Mouse (Mus musculus) megakaryocyte progenitor cell, adult 5-6 weeks (primary cell): ENCODE results near the gene Zfp13. TPM values are rescaled to one million over a fixed set of nuclear protein-coding genes. Genes with fewer than 3 reads are reported as not detected.
"Not testable (repeated sequence)": the region's sequence is repeated elsewhere in the genome, so short reads cannot be mapped to it uniquely, and the experiment has no call there.

Experiments used
- ATAC-seq: replicated peaks from 2 replicates; pipeline ENCODE4 v1.8.0; 2016; ENCODE audit warnings: mild to moderate bottlenecking, moderate TSS enrichment, inconsistent platforms; ENCODE audit not compliant: poor library complexity
- total RNA-seq, 2 experiments: library from RNA; stranded (forward) in 1 of 2; stranded (reverse) in 1 of 2; fragments of 157-497, 149-512 nt in 1 of 2; fragments of 200-1000 nt in 1 of 2; gene quantifications; 2 replicates each; pipeline versions ENCODE4 v1.2.3 to v1.2.4; 2015 to 2017

Gene Zfp13
- total RNA-seq, 2 experiments from 2014 or later, result 0.37 to 0.92 TPM

GRCm38 (mm10) chr17:23535046-23535788 lies 64.1 kb downstream of the Zfp13 start:
- ATAC-seq, result peak; percentile 59

GRCm38 (mm10) chr17:23533591-23534490 lies 65.4 kb downstream of the Zfp13 start:
- peak; percentile 52 for ATAC-seq

- not testable (repeated sequence) for ATAC-seq
These were observed 67.9 kb downstream of the Zfp13 start for GRCm38 (mm10) chr17:23531408-23531807.

Other genes starting within 250 kb of the Zfp13 start
- gene Vmn2r116, start 214.9 kb downstream of the Zfp13 start, total RNA-seq (2015), result not detected in 2 replicates
- gene Vmn2r116, start 214.9 kb downstream of the Zfp13 start, total RNA-seq (2017), result not detected in 2 replicates
- not detected in 2 replicates for gene Vmn2r117, start 119.8 kb downstream of the Zfp13 start, total RNA-seq (2015)
- gene Vmn2r117, start 119.8 kb downstream of the Zfp13 start, total RNA-seq (2017), result not detected in 2 replicates
- gene Zfp213, start 35.2 kb downstream of the Zfp13 start, total RNA-seq (2015), result 3.6 and 5.3 TPM in 2 replicates
- gene Zfp213, start 35.2 kb downstream of the Zfp13 start, total RNA-seq (2017), result 6.5 and 9.2 TPM in 2 replicates
- not detected in 2 replicates for gene Zscan10, start 1.4 kb upstream of the Zfp13 start, total RNA-seq (2015)
- gene Zscan10, start 1.4 kb upstream of the Zfp13 start, total RNA-seq (2017), result not detected in 2 replicates
- 1.3 and 1.4 TPM in 2 replicates for gene Mmp25, start 45.8 kb upstream of the Zfp13 start, total RNA-seq (2015)
- 0.42 and 1.4 TPM in 2 replicates for gene Mmp25, start 45.8 kb upstream of the Zfp13 start, total RNA-seq (2017)
- gene Bicdl2, start 61.0 kb upstream of the Zfp13 start, total RNA-seq (2015), result not detected in 2 replicates
- gene Bicdl2, start 61.0 kb upstream of the Zfp13 start, total RNA-seq (2017), result not detected in 2 replicates
- gene Hcfc1r1, start 74.1 kb upstream of the Zfp13 start, total RNA-seq (2015), result 39.1 and 42.7 TPM in 2 replicates
- 17.8 and 20.2 TPM in 2 replicates for gene Hcfc1r1, start 74.1 kb upstream of the Zfp13 start, total RNA-seq (2017)
- gene Thoc6, start 74.4 kb upstream of the Zfp13 start, total RNA-seq (2015), result 32.3 and 33.4 TPM in 2 replicates
- 45.7 and 51.2 TPM in 2 replicates for gene Thoc6, start 74.4 kb upstream of the Zfp13 start, total RNA-seq (2017)
- 3.6 and 4.3 TPM in 2 replicates for gene Tnfrsf12a, start 78.0 kb upstream of the Zfp13 start, total RNA-seq (2015)
- gene Tnfrsf12a, start 78.0 kb upstream of the Zfp13 start, total RNA-seq (2017), result 5.9 and 7.9 TPM in 2 replicates
- not detected in 2 replicates for gene Cldn6, start 79.8 kb upstream of the Zfp13 start, total RNA-seq (2015)
- not detected in 2 replicates for gene Cldn6, start 79.8 kb upstream of the Zfp13 start, total RNA-seq (2017)
- gene Cldn9, start 84.5 kb upstream of the Zfp13 start, total RNA-seq (2015), result not detected in 2 replicates
- gene Cldn9, start 84.5 kb upstream of the Zfp13 start, total RNA-seq (2017), result not detected in 2 replicates
- gene 1520401A03Rik, start 123.3 kb upstream of the Zfp13 start, total RNA-seq (2015), result not detected in 2 replicates
- not detected in 2 replicates for gene 1520401A03Rik, start 123.3 kb upstream of the Zfp13 start, total RNA-seq (2017)
- gene Pkmyt1, start 126.8 kb upstream of the Zfp13 start, total RNA-seq (2015), result 34.5 and 36.9 TPM in 2 replicates
- gene Pkmyt1, start 126.8 kb upstream of the Zfp13 start, total RNA-seq (2017), result 17.3 and 20.5 TPM in 2 replicates
- gene Paqr4, start 141.4 kb upstream of the Zfp13 start, total RNA-seq (2015), result 1.3 and 1.6 TPM in 2 replicates
- gene Paqr4, start 141.4 kb upstream of the Zfp13 start, total RNA-seq (2017), result 1.9 and 2.4 TPM in 2 replicates
- 0.05 TPM in 1 of 2 replicates, not detected in the other for gene Kremen2, start 146.3 kb upstream of the Zfp13 start, total RNA-seq (2015)
- gene Kremen2, start 146.3 kb upstream of the Zfp13 start, total RNA-seq (2017), result not detected in 2 replicates
- 4.7 and 5.1 TPM in 2 replicates for gene Flywch1, start 172.1 kb upstream of the Zfp13 start, total RNA-seq (2015)
- gene Flywch1, start 172.1 kb upstream of the Zfp13 start, total RNA-seq (2017), result 9.9 and 10.6 TPM in 2 replicates
- gene Flywch2, start 186.6 kb upstream of the Zfp13 start, total RNA-seq (2015), result 1.1 and 3.3 TPM in 2 replicates
- gene Flywch2, start 186.6 kb upstream of the Zfp13 start, total RNA-seq (2017), result not detected in 2 replicates
- 298 and 382 TPM in 2 replicates for gene Srrm2, start 191.0 kb upstream of the Zfp13 start, total RNA-seq (2015)
- 96.7 and 109 TPM in 2 replicates for gene Srrm2, start 191.0 kb upstream of the Zfp13 start, total RNA-seq (2017)
- 262 and 312 TPM in 2 replicates for gene Elob, start 229.6 kb upstream of the Zfp13 start, total RNA-seq (2015)
- 108 and 112 TPM in 2 replicates for gene Elob, start 229.6 kb upstream of the Zfp13 start, total RNA-seq (2017)
- gene Prss33, start 236.6 kb upstream of the Zfp13 start, total RNA-seq (2015), result not detected in 2 replicates
- gene Prss33, start 236.6 kb upstream of the Zfp13 start, total RNA-seq (2017), result not detected in 2 replicates
- not detected in 2 replicates for gene Prss32, start 244.4 kb upstream of the Zfp13 start, total RNA-seq (2015)
- not detected in 2 replicates for gene Prss32, start 244.4 kb upstream of the Zfp13 start, total RNA-seq (2017)
- 0.35 TPM in 1 of 2 replicates, not detected in the other for gene Prss41, start 244.7 kb upstream of the Zfp13 start, total RNA-seq (2015)
- gene Prss41, start 244.7 kb upstream of the Zfp13 start, total RNA-seq (2017), result not detected in 2 replicates